Mouse (Mus musculus): ENCODE measurements at regions not wholly inside any gene's neighbourhood (a gene's known extent, or its start where the extent isn't known, plus 50 kb on each side); places are given as distances from the start of the nearest gene placed in this dataset.

DNA sequence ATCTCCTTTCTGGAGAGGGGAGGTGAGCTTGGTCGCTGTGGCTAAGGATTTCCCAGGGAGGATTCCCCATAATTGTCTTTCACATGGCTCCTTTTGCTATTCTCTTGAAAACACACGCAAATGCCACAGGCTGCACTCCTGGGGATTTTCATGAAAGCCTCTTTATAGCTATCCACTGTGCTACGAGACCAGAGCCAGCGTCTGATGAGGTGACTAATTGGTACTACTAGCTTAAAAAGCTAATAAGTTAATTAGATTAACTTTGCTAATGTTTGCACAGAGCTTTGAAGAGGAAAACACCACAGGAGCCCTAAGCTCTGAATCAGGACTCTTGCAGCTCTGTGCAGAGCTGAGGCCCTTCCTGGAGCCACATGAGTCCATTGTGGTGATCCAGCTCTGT, 140.1 kb downstream of the Nkx6-1 start:
- Histone ChIP-seq H3K27ac (ENCODE audit: control insufficient read depth, low read depth, low read length) (no peak overlapping the region), H3K4me3 (ENCODE audit: control insufficient read depth in 1 of 2, insufficient read depth in 1 of 2, low read depth in 2 of 2, low read length in 2 of 2) (no peak overlapping the region), H3K36me3 (ENCODE audit: control insufficient read depth in 1 of 2, insufficient read depth in 2 of 2, low read length in 2 of 2) (no peaks in the 10 kb centered on the region), H3K4me1 (ENCODE audit: control insufficient read depth in 1 of 2, insufficient read depth in 2 of 2, low read length in 2 of 2) (no peaks in the 10 kb centered on the region), H3K9me3 (replicated peaks; ENCODE audit: insufficient read depth, low read length) (no peaks in the 10 kb centered on the region), H3K27me3 (ENCODE audit: control insufficient read depth in 1 of 2, insufficient read depth in 2 of 2, low read length in 2 of 2) (no peaks in the 10 kb centered on the region), H3K79me2 (ENCODE audit: control insufficient read depth, insufficient read depth, low read length, poor library complexity) (no peaks in the 10 kb centered on the region), H3K9ac (ENCODE audit: control insufficient read depth, low read depth, low read length, poor library complexity, severe bottlenecking) (no peak overlapping the region)
- DNase-seq (ENCODE audit: low read depth, low spot score) = no peak
- no peak for TF ChIP-seq USF2 (IDR thresholded peaks at IDR 0.05; ENCODE audit: borderline replicate concordance in 1 of 2, insufficient read depth in 1 of 2, low read depth in 1 of 2, low read length in 2 of 2)
- TF ChIP-seq RCOR1 (IDR thresholded peaks at IDR 0.05; ENCODE audit: low read depth, low read length) = no peak
- no peak for TF ChIP-seq SIN3A (IDR thresholded peaks at IDR 0.05; ENCODE audit: low read length)
- TF ChIP-seq ZNF384 (IDR thresholded peaks at IDR 0.05; ENCODE audit: low read depth, low read length) = no peak
- no peak for TF ChIP-seq SMC3 (IDR thresholded peaks at IDR 0.05; ENCODE audit: low read depth, low read length)
- no peak for TF ChIP-seq ZC3H11A (IDR thresholded peaks at IDR 0.05; ENCODE audit: low read depth, low read length)
- no peak for TF ChIP-seq ELF1 (IDR thresholded peaks at IDR 0.05; ENCODE audit: low read depth, low read length)
- TF ChIP-seq POLR2AphosphoS2 (IDR thresholded peaks at IDR 0.05; ENCODE audit: low read length) = no peak
- no peak for TF ChIP-seq E2F4 (IDR thresholded peaks at IDR 0.05; ENCODE audit: borderline replicate concordance, low read depth, low read length)
- no peak for TF ChIP-seq CHD1 (IDR thresholded peaks at IDR 0.05; ENCODE audit: low read depth, low read length)

GRCm38 (mm10) chr5:101523902-101524301, 140.9 kb downstream of the Nkx6-1 start:
- Histone ChIP-seq H3K27ac (ENCODE audit: control insufficient read depth, low read depth, low read length) (no peak overlapping the region), H3K36me3 (ENCODE audit: control insufficient read depth in 1 of 2, insufficient read depth in 2 of 2, low read length in 2 of 2) (no peaks in the 10 kb centered on the region), H3K9me3 (replicated peaks; ENCODE audit: insufficient read depth, low read length) (no peaks in the 10 kb centered on the region), H3K4me3 (ENCODE audit: control insufficient read depth in 1 of 2, insufficient read depth in 1 of 2, low read depth in 2 of 2, low read length in 2 of 2) (no peak overlapping the region), H3K27me3 (ENCODE audit: control insufficient read depth in 1 of 2, insufficient read depth in 2 of 2, low read length in 2 of 2) (no peaks in the 10 kb centered on the region), H3K9ac (ENCODE audit: control insufficient read depth, low read depth, low read length, poor library complexity, severe bottlenecking) (no peak overlapping the region), H3K79me2 (ENCODE audit: control insufficient read depth, insufficient read depth, low read length, poor library complexity) (no peaks in the 10 kb centered on the region), H3K4me1 (ENCODE audit: control insufficient read depth in 1 of 2, insufficient read depth in 2 of 2, low read length in 2 of 2) (no peaks in the 10 kb centered on the region)
- DNase-seq (ENCODE audit: low read depth, low spot score) = no peak
- TF ChIP-seq ETS1 (IDR thresholded peaks at IDR 0.05; ENCODE audit: low read depth, low read length) (no peak), MEF2A (IDR thresholded peaks at IDR 0.05; ENCODE audit: extremely low read depth, insufficient replicate concordance, low read depth, low read length, poor library complexity, severe bottlenecking) (no peak), RAD21 (IDR thresholded peaks at IDR 0.05; ENCODE audit: low read depth, low read length) (no peak), CHD1 (IDR thresholded peaks at IDR 0.05; ENCODE audit: low read depth, low read length) (no peak), NELFE (IDR thresholded peaks at IDR 0.05; ENCODE audit: low read depth, low read length) (no peak), MYC (IDR thresholded peaks at IDR 0.05; ENCODE audit: low read depth, low read length) (no peak), EP300 (IDR thresholded peaks at IDR 0.05; ENCODE audit: low read depth in 1 of 2, low read length in 2 of 2) (no peak), MYB (IDR thresholded peaks at IDR 0.05; ENCODE audit: low read depth, low read length) (no peak), GABPA (IDR thresholded peaks at IDR 0.05; ENCODE audit: low read depth, low read length) (no peak), HCFC1 (IDR thresholded peaks at IDR 0.05; ENCODE audit: low read depth, low read length) (no peak), MAFK (IDR thresholded peaks at IDR 0.05; ENCODE audit: borderline replicate concordance, low read depth, low read length) (no peak), RCOR1 (IDR thresholded peaks at IDR 0.05; ENCODE audit: low read depth, low read length) (no peak), POLR2AphosphoS5 (IDR thresholded peaks at IDR 0.05; ENCODE audit: borderline replicate concordance, low read depth, low read length) (no peak), UBTF (IDR thresholded peaks at IDR 0.05; ENCODE audit: borderline replicate concordance, insufficient read depth, low read depth, low read length) (no peak), CHD2 (IDR thresholded peaks at IDR 0.05; ENCODE audit: low read length) (no peak), ZMIZ1 (IDR thresholded peaks at IDR 0.05; ENCODE audit: low read depth, low read length) (no peak), JUND (IDR thresholded peaks at IDR 0.05; ENCODE audit: low read depth, low read length) (no peak), POLR2A (IDR thresholded peaks at IDR 0.05; ENCODE audit: control insufficient read depth in 1 of 2, insufficient read depth in 1 of 2, low read depth in 1 of 2, low read length in 2 of 2, poor library complexity in 1 of 2) (no peak), NRF1 (IDR thresholded peaks at IDR 0.05; ENCODE audit: insufficient read depth, low read depth, low read length, poor library complexity, severe bottlenecking) (no peak), E2F4 (IDR thresholded peaks at IDR 0.05; ENCODE audit: borderline replicate concordance, low read depth, low read length) (no peak)
